Mouse (Mus musculus) midbrain, embryonic 12.5 days (tissue): ENCODE results near the gene Dhx40. TPM values are rescaled to one million over a fixed set of nuclear protein-coding genes. Genes with fewer than 3 reads are reported as not detected.
A peak's percentile ranks its signal among the peaks of the same experiment; 100 is the strongest.

Experiments used
- ATAC-seq: fragments of 200-750 bp; cut with Nextera tagmentation; 2 replicates; pipeline ENCODE4 v1.8.0; 2017; ENCODE audit warnings: low read depth, moderate TSS enrichment, moderate library complexity; ENCODE audit not compliant: low FRiP score
- H3K27ac ChIP-seq: fragments of 300-500 bp; sonication (generic); replicated peaks from 2 replicates; pipeline ENCODE4 v1.5.1; 2016; ENCODE audit warnings: mild to moderate bottlenecking
- H3K27me3 ChIP-seq: fragments of 300-500 bp; sonication (generic); 2 replicates; pipeline ENCODE4 v1.6.1; 2016; ENCODE audit warnings: mild to moderate bottlenecking
- H3K36me3 ChIP-seq: fragments of 300-500 bp; sonication (generic); 2 replicates; pipeline ENCODE4 v1.6.1; 2016
- H3K4me1 ChIP-seq: fragments of 300-500 bp; sonication (generic); 2 replicates; pipeline ENCODE4 v1.6.1; 2016
- H3K4me2 ChIP-seq: fragments of 300-500 bp; sonication (generic); replicated peaks from 2 replicates; pipeline ENCODE4 v1.6.1; 2016; ENCODE audit warnings: mild to moderate bottlenecking, moderate library complexity
- H3K4me3 ChIP-seq: fragments of 300-500 bp; sonication (generic); 2 replicates; pipeline ENCODE4 v1.5.1; 2016; ENCODE audit warnings: mild to moderate bottlenecking
- H3K9ac ChIP-seq: fragments of 300-500 bp; sonication (generic); replicated peaks from 2 replicates; pipeline ENCODE4 v1.6.1; 2016; ENCODE audit warnings: mild to moderate bottlenecking, moderate library complexity
- H3K9me3 ChIP-seq: fragments of 300-500 bp; sonication (generic); 2 replicates; pipeline ENCODE4 v1.6.1; 2016; ENCODE audit warnings: mild to moderate bottlenecking
- WGBS: fragments of 180-500 bp; shearing (Covaris S2); methylation state at CpG from one replicate; pipeline ENCODE4 v1.1.7; 2016; 5-methylcytosine and 5-hydroxymethylcytosine counted together
- polyA plus RNA-seq: library from polyadenylated mRNA; unstranded; fragments of >200 nt; fragmentation: Nextera tagmentation; extraction: Ambion mirVana; gene quantifications from 2 replicates; pipeline ENCODE4 v1.2.1, GENCODE M21; 2016

The Dhx40 gene
- 45.7 and 46.5 TPM in 2 replicates for polyA plus RNA-seq

- H3K36me3 ChIP-seq = peaks cover 26% of the 10 kb centered on the region
- H3K27me3 ChIP-seq = no peaks in the 10 kb centered on the region
- peaks cover 11% of the 10 kb centered on the region for H3K4me1 ChIP-seq
- H3K4me2 ChIP-seq = peak within 1 kb of the TSS; percentile 68
- peak within 1 kb of the TSS; percentile 67 for H3K9ac ChIP-seq
- H3K9me3 ChIP-seq = no peaks in the 10 kb centered on the region
- peak; percentile 84 for ATAC-seq
- WGBS = 5% methylated on average over 40 of the region's 40 CpGs
- H3K27ac ChIP-seq = peak within 1 kb of the TSS; percentile 85
- H3K4me3 ChIP-seq = peak within 1 kb of the TSS; percentile 84
Measured at GRCm38 (mm10) chr11:86807505-86807989, at the start of gene Dhx40. Gene Dhx40 (minus strand): TSS chr11:86807746.

DNA sequence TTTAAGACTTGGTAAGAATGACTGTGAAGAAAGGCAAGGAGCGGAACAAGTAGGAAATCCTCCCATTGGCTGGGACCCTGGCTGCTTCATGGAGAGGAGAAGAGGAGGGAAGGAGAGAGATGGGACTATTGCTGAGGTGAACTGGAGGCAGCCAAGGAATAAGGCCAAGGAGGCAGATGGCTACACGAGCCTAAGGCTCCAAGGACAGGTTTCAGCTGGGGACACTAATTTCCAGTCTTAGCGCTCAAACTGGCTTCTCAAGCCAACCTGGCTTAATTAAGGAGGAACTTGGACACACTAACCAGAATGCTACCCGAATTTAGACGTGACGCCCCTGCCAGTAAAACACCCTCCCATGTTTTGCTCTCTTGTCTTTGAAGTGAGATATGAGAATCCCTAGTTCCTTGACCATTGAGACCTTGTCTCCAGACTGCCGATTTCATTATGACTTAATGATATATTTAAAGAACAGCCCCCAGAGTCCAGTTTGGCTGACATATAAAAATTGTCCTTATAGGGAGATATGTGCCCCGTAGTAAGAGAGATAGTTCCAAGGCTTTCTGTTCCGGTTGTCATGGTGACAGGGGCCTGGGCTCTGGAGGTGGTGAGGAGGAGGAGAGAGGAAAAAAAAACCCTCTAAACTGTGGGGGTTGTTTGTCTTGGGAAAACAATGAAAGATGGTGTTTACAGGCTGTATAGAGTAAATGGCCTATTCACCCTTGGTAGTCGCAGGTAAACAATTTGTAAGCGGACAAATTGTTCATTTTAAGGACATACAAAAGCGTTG lies 48.3 kb upstream of the Dhx40 start:
- H3K9me3 ChIP-seq = no peaks in the 10 kb centered on the region
- WGBS = 66% methylated on average over 12 of the region's 12 CpGs
- H3K36me3 ChIP-seq = no peaks in the 10 kb centered on the region
- no peak overlapping the region for H3K9ac ChIP-seq
- H3K27me3 ChIP-seq = no peaks in the 10 kb centered on the region
- H3K27ac ChIP-seq = no peak overlapping the region
- no peak for ATAC-seq
- no peak overlapping the region for H3K4me3 ChIP-seq
- no peak overlapping the region for H3K4me2 ChIP-seq
- peaks cover 26% of the 10 kb centered on the region for H3K4me1 ChIP-seq

- Histone ChIP-seq H3K4me1 (peaks cover 26% of the 10 kb centered on the region), H3K4me2 (no peak overlapping the region), H3K9ac (no peak overlapping the region), H3K27ac (no peak overlapping the region), H3K36me3 (no peaks in the 10 kb centered on the region), H3K4me3 (no peak overlapping the region), H3K27me3 (no peaks in the 10 kb centered on the region), H3K9me3 (no peaks in the 10 kb centered on the region)
- 75% methylated on average over 3 of the region's 3 CpGs for WGBS
- no peak for ATAC-seq
Measured at GRCm38 (mm10) chr11:86853081-86853480, 45.5 kb upstream of the Dhx40 start.

- H3K9ac ChIP-seq = no peak overlapping the region
- no peak overlapping the region for H3K4me2 ChIP-seq
- WGBS = 60% methylated on average over 13 of the region's 13 CpGs
- H3K4me3 ChIP-seq = no peak overlapping the region
- no peaks in the 10 kb centered on the region for H3K36me3 ChIP-seq
- H3K27ac ChIP-seq = no peak overlapping the region
- no peak for ATAC-seq
- H3K27me3 ChIP-seq = no peaks in the 10 kb centered on the region
- no peaks in the 10 kb centered on the region for H3K9me3 ChIP-seq
- H3K4me1 ChIP-seq = peaks cover 26% of the 10 kb centered on the region
Measured at GRCm38 (mm10) chr11:86852534-86853054, 45.0 kb upstream of the Dhx40 start.

- Histone ChIP-seq H3K4me2 (no peak overlapping the region), H3K27ac (peak overlapping the region; percentile 61; the same call in 1 of the 2 replicates), H3K4me1 (peaks cover 26% of the 10 kb centered on the region), H3K36me3 (no peaks in the 10 kb centered on the region), H3K9ac (no peak overlapping the region), H3K27me3 (no peaks in the 10 kb centered on the region), H3K4me3 (no peak overlapping the region), H3K9me3 (no peaks in the 10 kb centered on the region)
- no peak for ATAC-seq
- WGBS = 33% methylated on average over 7 of the region's 7 CpGs
Measured at GRCm38 (mm10) chr11:86851714-86852533, 44.4 kb upstream of the Dhx40 start.

- no peak for ATAC-seq
- Histone ChIP-seq H3K36me3 (no peaks in the 10 kb centered on the region), H3K27ac (peak overlapping the region; percentile 61), H3K4me3 (no peak overlapping the region), H3K27me3 (no peaks in the 10 kb centered on the region), H3K9me3 (no peaks in the 10 kb centered on the region), H3K4me2 (no peak overlapping the region), H3K4me1 (peaks cover 26% of the 10 kb centered on the region), H3K9ac (no peak overlapping the region)
- WGBS = 68% methylated on average over 7 of the region's 7 CpGs
Measured at GRCm38 (mm10) chr11:86851234-86851671, 43.7 kb upstream of the Dhx40 start.

DNA sequence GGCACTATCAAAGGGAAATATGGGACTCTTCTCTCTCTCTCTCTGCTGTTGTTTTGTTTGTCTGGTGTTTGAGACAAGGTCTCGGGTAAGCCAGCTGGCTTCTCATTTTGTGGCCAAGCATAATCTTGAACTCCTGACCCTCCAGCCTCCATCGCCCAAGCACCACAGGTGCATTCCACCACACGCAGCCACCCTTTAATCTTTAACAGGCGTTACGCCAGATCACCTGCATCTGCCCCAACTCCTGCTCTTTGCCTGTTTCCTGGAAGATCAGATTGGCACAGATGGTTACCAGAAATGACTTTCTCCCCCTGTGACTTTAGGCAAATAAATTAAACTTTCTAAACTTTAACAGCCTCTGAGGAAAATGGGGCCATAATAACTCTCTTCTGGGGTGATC lies 36.3 kb upstream of the Dhx40 start:
- Histone ChIP-seq H3K27me3 (no peaks in the 10 kb centered on the region), H3K36me3 (no peaks in the 10 kb centered on the region), H3K4me1 (peaks cover 20% of the 10 kb centered on the region), H3K4me2 (no peak overlapping the region), H3K4me3 (no peak overlapping the region), H3K9ac (no peak overlapping the region), H3K9me3 (no peaks in the 10 kb centered on the region), H3K27ac (no peak overlapping the region)
- no peak for ATAC-seq
- WGBS = 87% methylated on average over 5 of the region's 5 CpGs

DNA sequence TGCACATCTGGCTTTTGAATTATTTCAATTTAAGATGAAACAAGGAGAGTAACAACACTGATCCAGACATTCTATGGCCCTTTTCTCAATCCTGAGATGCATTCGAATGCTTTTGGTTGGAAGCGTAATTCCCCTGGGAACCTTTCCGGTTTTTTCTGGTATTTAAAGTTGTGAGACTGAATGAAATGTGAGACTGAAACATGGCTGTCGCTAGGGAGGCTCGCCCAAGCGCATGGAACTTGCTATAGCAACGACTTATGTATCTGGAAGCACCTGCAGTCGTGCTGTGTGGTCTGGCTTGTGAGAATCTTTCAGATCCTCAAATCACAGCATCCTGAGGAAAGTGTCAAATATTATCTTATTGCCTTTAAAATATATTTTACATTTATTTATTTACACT lies 33.7 kb upstream of the Dhx40 start:
- Histone ChIP-seq H3K9me3 (no peaks in the 10 kb centered on the region), H3K4me2 (no peak overlapping the region)
- ATAC-seq = no peak

GRCm38 (mm10) chr11:86840511-86841154 lies 33.1 kb upstream of the Dhx40 start:
- Histone ChIP-seq H3K36me3 (no peaks in the 10 kb centered on the region), H3K4me2 (no peak overlapping the region), H3K27me3 (no peaks in the 10 kb centered on the region), H3K9me3 (no peaks in the 10 kb centered on the region), H3K9ac (no peak overlapping the region), H3K27ac (peak overlapping the region; percentile 73), H3K4me3 (no peak overlapping the region), H3K4me1 (peaks cover 20% of the 10 kb centered on the region)
- WGBS = 2% methylated on average over 3 of the region's 3 CpGs
- ATAC-seq = peak; percentile 82

More for the DNA sequence above, 33.7 kb upstream of the Dhx40 start:
- Histone ChIP-seq H3K9ac (no peak overlapping the region), H3K27ac (peak overlapping the region; percentile 73), H3K27me3 (no peaks in the 10 kb centered on the region), H3K4me3 (no peak overlapping the region), H3K36me3 (no peaks in the 10 kb centered on the region), H3K4me1 (peaks cover 20% of the 10 kb centered on the region)
- WGBS = 71% methylated on average over 8 of the region's 8 CpGs

GRCm38 (mm10) chr11:86839716-86840447 lies 32.3 kb upstream of the Dhx40 start:
- H3K27me3 ChIP-seq = no peaks in the 10 kb centered on the region
- no peak overlapping the region for H3K9ac ChIP-seq
- peak; percentile 87; the same call in 1 of the 2 replicates for ATAC-seq
- H3K4me1 ChIP-seq = peaks cover 20% of the 10 kb centered on the region
- H3K27ac ChIP-seq = peak overlapping the region; percentile 73
- no peak overlapping the region for H3K4me3 ChIP-seq
- 29% methylated on average over 7 of the region's 7 CpGs for WGBS
- no peaks in the 10 kb centered on the region for H3K36me3 ChIP-seq
- no peak overlapping the region; the same call in 1 of the 2 replicates for H3K4me2 ChIP-seq
- H3K9me3 ChIP-seq = no peaks in the 10 kb centered on the region

DNA sequence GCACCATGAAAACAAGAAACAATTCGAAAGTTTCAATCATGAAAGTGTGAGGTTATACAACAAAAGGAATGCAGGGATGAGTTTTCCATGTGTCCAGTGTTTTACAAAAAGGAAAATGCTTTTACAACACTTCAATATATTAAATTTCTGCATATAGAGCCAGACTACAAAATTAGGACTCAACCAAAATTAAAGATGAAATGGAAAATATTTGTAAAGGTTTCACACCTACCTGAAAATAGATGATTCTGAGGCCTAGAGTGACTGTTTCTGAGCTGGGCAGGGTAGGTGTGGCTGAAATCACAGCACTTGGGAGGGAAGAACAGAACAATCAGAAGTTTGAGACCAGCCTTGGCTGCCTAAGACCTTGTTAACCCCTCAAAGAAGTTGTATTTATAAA lies 31.2 kb upstream of the Dhx40 start:
- no peaks in the 10 kb centered on the region for H3K36me3 ChIP-seq
- no peak overlapping the region for H3K27ac ChIP-seq
- no peak for ATAC-seq
- H3K9me3 ChIP-seq = no peaks in the 10 kb centered on the region
- H3K4me1 ChIP-seq = peaks cover 20% of the 10 kb centered on the region
- H3K27me3 ChIP-seq = no peaks in the 10 kb centered on the region
- 85% methylated on average over 1 of the region's 1 CpGs for WGBS
- H3K9ac ChIP-seq = no peak overlapping the region
- H3K4me3 ChIP-seq = no peak overlapping the region
- no peak overlapping the region for H3K4me2 ChIP-seq
